Mouse (Mus musculus): ENCODE results near the gene Mogs. TPM values are rescaled to one million over a fixed set of nuclear protein-coding genes. Genes with fewer than 3 reads are reported as not detected.

Gene Mogs
- total RNA-seq, 2 experiments from 2014 or later, result 38.2 to 57.2 TPM

DNA sequence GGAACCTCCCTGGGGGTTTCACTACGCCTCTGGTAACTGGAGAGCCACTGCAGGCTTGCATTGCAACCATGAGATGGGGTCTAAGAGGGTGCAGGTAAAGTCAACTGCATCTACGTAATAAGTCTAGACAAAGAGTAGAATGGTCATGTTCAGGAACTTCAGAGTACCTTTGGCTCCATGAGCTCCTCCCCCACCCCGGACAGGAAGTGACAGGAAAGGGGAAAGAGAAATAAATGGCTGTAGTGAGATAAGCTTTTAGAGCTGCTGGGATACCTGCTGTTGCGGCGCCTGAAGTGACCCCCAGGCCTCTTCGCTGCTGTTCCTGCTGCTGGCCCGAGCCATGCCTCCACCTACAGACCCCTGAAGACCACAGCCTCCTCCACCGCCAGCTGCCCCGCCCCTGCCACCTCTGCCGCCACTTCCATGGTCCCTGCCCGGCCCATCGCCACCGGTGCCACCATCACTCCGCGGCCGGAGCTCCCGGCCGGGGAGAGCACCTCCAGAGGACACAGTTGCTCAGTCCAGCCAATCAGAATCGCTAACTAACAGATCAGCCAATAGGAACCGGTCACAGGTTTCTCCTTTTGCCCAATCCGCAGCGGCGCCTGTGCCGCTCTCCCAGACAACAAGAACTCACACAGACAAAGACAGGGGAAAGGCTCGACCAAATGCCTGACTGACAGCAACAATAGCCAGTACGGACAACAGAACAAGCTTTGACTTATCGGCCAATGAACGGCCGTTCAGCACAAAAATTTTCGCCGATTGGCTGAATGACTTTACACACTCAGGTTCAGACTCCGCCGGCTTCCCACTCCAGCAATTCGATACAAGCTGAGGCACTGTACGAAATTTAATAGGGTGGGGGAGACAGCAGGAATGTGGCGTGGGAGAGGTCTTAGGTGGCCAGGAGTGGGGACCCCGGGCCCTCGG is 5.9 kb downstream of the Mogs start, which contains the start of gene Wbp1:
Wbp1 (minus strand) TSS at position 630 of the 933 bp plus-strand sequence.
- peak; percentile 77 to 85 for DNase-seq (ENCODE audit: low spot score in 2 of 2)

DNA sequence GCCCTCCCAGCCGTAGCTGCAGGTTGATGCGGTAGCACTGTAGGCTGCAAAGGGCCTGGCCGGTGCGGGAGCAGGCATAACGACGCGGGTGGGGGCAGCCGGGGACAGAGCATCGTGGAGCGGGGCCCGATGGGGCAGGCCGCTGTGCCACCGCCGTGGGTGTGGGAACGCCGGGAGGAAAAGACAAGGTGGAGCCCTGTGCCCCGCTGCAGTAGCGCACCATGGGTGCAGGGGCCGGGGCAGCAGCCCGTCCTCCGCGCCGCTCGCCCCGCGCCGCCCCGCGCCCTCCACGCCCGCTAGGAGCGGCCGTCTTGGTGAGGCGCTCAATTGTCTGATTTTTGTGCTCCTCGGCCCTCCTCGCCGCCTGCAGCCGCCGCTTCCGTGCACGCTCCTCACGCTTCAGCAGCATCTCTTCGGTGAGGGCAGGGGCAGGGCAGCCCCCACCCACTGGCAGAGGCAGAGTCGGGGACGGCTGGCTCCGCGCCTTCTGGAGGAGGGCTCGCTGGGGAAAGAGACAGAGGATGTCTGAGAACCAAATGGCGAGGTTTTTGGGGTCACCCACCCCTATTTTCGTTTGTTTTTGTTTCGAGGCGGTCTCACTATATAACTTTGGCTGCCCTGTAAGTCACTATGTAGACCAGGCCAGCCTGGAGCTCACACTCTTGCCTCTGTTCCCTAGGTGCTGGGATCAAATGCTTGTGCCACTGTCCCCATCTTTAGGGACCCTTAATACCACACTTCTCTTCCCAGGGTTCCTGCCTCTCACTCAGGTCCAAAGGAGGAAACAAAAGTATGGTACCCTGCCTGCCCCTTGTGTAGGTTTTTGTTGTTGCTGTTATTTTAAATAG is 6.8 kb downstream of the Mogs start:
- DNase-seq (ENCODE audit: low spot score in 2 of 2), result peak in 1 of 2 experiments; percentile 54

DNA sequence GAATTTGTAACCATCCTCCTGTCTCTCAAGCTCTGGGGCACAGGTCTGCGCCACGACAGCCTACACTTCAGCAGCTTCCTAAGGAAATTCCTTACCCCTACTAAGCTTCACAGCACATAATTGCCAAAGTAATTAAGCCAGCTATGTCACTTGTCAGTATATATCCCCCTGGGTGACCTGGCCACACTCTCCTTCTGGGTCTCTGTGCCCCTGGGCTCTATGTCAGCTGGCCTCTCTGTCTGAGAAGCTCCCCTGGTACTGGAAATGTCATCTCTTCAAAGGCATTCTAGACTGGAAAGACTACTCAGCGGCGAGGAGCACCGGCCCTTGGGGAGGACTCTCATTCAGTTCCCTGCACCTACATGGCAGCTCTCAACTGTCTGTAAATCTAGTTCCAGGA is 7.7 kb downstream of the Mogs start:
- DNase-seq (ENCODE audit: low spot score in 2 of 2), result no peak

DNA sequence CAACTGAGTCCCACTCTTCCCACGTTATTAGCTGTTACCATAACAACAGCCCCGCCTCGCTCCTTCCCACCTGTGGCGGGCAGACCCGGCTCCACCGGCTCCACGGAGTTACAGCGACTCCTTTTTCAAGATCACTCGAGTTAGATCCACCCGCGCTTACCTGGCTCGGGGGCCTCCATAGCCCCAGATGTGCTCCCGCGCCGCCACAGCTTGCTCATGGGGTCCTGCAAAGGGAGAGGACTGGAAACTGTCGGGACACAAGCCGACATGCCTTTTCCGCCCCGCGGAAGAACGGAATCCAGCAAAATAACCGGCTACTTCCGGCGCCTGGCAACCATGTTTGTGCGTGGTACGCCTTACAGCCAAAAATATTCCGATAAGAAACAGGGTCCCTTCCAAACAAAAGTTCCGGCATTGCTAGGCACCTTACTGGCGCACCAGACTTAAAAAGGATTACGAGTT is 9.6 kb downstream of the Mogs start:
- DNase-seq (ENCODE audit: low spot score in 2 of 2), result peak; percentile 81 to 88

DNA sequence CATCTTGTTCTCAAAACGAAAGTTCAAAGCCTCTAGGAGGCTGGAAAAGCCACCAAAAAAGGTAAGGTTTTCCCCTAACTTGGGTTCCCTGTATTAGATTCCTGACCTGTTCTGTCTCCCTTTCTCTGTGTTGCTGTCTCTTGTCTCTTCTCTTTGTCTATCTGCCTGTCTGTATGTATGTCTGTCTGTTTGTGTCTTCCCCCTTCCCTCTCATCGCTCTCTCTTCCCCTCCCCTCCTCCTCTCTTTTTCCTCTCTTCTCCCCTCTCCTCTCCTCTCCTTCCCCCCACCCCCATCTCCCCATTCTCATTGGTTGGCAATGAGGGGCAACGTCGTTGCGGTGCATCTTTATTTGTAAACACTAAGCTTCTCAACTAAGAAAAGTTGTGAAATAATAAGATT is 10.0 kb downstream of the Mogs start, which contains the start of gene Ino80b:
Ino80b (minus strand) TSS at position 101 of the 400 bp plus-strand sequence.
- DNase-seq (ENCODE audit: low spot score in 2 of 2), result no peak

DNA sequence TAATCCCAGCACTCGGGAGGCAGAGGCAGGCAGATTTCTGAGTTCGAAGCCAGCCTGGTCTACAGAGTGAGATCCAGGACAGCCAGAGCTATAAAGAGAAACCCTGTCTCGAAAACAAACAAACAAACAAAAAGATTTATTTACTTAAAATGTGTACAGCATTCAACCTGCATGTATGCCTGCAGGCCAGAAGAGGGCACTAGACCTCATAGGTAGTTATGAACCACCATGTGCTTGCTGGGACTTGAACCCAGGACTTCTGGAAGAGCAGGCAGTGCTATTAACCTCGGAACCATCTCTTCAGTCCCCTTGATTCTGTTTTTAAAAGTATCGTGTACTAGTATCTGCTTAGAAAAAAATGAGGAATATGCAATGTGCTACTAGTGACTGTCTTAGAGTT is 12.1 kb downstream of the Mogs start:
- DNase-seq (ENCODE audit: low spot score in 2 of 2), result no peak

DNA sequence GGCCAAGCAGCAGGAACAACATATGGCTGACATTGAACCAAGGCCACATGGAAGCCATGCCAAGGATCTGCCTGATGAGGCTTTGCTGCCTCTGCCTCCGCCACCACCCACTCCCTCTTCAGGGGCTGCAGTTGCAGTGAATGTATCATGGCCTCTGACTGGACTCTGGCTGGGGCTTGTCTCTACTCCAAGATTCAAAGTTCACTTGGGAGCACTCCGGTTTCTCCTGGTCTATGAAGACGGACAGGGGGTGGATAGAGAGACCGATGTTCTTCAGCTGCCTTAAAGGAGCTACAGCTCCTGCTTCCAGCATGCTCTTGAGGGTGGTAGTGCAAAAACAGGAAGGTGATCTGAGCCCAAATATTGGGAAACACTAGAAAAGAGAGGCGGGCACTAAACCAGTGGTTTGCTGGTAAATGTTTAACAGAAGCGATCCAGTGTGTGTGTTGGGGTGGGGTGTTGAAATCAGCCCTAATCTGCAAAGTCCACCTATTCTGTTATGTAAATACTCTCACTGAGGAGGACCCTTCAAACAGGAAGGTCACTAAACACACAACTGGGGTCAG is 16.3 kb downstream of the Mogs start:
- no peak for DNase-seq (ENCODE audit: low spot score in 2 of 2)

DNA sequence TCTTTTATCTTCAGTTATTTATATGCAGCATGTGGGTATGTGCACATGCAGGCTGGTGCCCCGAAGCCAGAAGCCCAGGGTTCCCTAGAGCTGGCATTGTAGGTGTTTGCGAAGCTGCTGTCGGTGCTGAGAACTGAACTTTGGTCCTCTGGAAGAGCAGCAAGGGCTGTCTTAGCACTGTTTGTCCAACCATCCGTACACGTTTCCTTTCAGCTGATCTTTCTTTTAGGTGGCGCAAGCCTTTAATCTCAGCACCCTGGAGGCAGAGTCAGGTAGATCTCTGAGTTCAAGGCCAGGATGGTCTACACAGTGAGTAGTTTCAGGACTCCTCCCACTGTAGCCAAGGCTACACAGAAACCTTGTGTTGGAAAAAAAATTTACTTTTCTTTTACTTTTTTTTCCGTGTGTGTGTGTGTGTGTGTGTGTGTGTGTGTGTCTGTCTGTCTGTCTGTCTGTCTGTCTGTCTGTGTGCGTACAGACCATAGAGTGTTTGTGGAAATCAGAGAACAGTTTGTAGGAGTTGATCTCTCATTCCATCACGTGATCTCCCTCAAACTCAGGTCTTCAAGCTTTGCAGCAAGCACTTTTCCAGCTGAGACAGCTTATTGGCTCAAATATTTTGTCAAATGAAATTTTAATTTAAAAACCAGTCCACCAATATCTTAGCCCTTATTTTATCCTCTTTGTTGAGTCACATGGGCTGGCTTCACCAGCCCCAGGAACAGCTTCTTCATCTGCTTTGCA is 17.1 kb downstream of the Mogs start:
- DNase-seq (ENCODE audit: low spot score in 2 of 2), result no peak

DNA sequence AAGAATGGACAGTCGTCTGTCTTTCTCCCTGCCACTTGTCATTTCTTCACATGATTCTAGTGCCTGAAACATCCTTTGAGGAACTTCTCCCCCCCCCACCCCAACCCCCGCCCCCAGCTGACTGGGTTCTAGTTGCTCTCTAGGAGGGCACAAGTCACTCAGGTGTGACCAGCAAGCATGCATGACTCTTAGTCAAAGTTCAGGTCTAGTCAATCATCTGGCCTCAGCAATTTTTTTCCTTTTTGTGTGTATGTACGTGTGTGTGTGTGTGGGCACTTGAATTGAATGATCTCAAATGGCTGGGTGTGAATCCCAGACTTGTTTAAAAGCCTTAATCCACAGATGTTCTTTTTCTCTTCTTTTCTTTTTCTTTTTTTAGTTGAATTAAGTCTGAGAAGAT is 18.9 kb downstream of the Mogs start:
- DNase-seq (ENCODE audit: low spot score in 2 of 2), result no peak

DNA sequence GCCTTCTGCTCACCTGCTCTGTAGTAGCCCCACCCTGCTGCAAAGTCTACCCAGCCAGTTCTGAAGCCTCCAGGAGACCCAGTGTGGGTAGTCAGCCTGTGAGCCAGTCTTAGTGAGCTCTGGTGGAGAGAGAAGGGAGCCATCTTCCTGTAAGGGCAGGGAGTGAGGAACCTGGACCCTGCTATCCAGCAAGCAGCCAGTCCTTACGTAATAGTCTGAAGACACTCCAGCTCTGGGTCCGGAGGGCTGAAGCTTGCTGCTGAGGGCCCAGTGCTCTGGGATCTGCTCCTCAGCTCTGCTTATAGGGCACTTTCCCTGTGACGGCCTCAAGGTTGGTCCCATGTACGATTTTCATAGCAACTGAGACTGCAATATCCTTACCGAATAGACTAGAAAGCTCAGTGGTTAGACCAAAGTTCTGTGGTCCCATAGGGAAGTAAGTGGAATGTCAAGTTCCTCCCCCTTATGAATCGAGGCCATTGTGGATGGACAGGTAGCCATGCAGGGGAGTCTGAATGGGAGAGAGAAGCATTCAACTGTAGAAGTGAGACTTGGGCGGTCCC is 19.7 kb downstream of the Mogs start, which contains the start of gene Rtkn:
Rtkn (plus strand) TSS at position 513 of the 563 bp plus-strand sequence.
- DNase-seq (ENCODE audit: low spot score in 2 of 2), result no peak

DNA sequence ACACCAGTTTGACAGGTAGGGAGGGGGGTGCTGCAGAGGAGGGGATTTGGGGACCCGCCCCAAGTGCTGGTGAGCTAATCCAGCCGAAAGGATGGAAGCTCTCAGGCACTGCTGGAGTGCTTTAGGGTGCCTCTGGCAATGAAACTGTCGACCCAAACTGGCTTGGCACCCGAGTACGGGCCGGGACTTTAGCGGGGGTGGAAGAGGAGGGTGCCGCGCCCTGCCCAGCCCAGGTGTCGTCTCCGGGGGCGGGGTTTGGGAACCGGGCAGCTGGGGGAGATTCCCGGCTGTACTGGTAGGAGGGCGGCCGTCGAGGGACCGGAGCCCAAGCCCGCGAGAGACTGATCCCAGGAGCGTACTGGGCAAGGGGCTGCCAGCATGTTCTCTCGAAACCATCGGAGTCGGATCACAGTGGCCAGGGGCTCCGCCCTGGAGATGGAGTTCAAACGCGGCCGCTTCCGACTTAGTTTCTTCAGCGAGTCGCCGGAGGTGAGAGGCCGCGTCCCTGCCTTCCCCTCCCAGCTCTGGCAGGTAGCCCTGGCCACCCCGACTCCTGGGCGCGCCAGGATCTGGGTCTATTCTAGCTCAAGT is 20.4 kb downstream of the Mogs start:
- no peak for DNase-seq (ENCODE audit: low spot score in 2 of 2)

DNA sequence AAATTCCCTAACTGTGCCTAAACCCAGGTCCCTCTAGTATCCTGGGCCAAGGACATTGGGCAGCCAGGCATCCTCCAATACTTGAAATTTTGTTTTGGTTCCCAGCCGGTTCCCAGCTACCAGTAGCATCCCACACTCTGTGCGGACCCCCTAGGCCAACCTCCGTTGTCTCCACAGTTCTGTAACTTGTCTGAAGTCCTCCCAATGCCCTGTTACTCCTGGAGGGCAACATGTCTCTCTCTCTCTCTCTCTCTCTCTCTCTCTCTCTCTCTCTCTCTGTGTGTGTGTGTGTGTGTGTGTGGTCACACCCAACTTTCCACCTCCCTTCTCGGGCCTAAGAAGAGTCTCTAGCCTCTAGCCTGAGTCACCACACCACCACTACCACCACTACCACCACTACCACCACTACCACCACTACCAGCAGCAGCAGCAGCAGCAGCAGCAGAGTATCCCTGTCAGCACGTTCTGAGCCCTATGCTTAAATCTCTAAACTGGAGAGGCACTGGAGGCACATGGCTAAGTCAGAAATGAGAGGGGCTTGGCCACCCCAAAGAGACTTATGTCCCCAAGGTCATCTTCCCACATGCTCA is 21.1 kb downstream of the Mogs start:
- DNase-seq (ENCODE audit: low spot score in 2 of 2), result no peak

DNA sequence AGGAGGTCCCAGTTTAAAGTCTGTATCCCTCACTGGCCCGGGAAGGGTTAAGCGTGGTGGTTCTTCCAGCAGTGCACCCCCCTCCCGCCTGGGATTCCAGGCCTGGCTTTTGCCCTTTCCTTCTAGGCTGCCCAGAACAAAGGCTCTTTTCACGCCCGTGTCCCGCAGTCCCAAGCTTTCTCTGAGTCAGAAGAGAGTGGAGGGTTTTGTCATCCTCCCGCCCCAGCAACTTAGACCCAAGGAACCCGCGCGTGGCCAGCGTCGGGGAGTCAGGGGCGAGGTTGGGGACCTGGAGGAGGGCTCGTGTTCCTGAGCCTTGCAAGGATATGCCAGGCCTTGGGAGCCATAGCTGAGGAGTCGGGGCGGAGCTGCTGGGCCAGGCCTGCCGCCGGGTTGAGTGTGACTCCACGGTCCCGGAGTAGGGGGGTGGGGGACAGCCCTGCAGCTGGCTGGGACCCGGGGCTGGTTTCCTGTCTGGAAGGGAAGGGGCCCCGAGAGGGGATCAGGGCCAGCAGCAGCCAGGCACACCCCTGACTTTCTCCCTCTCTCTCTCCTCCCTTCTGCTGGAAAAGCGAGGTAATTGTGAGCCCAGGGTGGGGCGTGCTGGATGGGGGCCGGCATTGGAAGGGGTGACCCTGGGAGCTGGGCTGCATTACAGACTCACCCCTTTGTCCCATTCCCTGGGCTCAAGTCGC is 21.7 kb downstream of the Mogs start:
- peak; percentile 61 to 65 for DNase-seq (ENCODE audit: low spot score in 2 of 2)

DNA sequence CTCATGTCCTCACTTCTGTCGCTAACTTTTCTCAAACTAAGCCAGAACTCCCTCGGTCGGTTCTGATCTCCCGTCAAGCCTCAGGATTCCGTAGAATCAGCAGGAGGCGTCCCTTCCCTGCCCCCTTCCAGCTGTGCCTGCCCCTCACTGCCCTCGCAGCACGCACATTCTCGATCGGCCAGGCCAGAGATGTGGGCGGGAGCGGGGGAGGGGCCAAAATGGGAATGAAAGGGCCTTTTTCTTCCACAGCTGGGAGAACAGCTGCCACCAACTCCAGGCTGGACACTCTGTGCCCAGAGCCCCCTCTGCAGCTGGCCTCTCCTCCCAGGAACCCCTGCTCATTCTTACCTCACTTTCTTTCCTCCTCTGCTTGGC is 22.3 kb downstream of the Mogs start:
- DNase-seq (ENCODE audit: low spot score in 2 of 2), result peak; percentile 84 to 88

DNA sequence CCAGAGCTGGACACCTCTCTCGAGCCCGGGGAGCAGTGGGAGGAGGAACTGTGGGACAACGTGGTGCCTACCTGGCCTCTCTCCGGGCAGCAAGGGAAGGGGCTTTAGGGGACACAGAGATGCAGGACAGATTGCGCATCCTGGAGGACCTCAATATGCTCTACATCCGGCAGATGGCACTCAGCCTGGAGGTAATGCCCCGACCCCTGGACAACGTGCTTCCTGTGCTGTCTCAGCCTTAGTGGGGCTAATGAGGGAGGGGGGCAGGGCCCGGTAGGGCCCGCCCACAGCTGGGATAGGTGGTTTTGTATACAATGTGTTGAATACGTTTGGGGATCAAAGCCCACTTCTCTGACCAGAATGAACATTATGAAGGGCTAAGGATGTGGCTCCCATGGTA is 22.8 kb downstream of the Mogs start:
- DNase-seq (ENCODE audit: low spot score in 2 of 2), result no peak

DNA sequence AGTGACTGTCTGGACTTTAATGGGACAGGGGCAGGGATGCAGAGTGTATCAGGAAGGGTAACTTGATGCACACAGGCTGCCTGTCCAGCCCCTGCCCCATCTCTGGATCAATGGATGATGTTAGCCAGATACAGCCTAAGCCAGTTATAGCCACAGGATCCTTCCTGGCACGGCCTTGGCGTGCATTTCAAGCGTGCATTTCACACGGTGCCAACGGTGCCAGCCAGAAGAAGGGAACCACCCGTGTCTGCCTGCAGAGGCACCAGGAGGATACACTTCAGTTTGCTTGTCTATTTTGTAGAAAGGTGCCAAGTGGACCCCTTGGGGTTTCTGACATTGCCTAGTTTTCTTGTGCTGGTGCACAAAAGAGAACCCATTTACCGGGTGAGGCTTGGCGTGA is 24.7 kb downstream of the Mogs start:
- no peak for DNase-seq (ENCODE audit: low spot score in 2 of 2)

DNA sequence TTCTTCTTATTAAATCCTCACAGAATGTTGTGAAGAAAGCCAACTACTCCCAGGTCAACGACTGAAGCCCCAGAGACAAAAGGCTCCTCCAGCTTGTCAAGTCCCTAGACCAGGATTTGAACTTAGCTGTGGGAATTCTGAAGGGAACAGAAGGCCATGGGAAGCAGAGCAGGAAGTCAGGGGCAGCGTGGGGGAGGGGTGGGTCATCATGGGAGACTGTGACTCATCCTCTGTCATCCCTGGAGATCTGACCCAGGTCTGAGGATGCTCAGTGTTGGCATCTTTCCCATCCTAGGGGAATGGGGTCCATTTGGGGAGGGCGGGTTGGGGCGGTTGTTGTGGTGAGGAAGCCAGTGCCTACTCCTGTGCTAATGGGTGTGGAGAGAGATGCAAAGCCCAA is 26.3 kb downstream of the Mogs start:
- no peak for DNase-seq (ENCODE audit: low spot score in 2 of 2)

DNA sequence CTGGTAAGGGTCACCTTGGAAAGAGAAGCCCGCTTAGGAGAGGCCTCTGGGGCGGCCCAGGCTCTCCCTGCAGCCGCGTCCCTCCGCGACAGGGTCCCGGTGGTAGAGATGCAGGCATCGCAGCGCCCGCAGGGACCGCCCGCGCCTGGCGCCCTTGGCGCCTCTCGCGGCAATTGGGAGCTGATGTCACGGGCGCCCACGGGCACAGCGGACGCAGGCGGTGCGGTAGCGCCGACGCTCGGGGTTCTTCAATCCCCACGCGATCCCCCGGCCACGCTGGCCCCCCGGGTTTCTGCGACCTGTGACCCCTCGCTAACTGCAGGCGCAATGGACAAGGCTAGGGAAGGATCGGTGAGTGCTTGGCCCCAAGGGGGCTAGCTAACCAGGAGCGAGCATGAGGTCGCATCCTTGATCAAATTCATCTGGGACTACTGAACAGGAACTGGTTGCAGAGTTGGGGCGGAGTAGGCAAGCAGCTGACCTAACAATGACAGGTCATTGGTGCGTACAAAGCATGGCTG is 27.0 kb downstream of the Mogs start:
- no peak for DNase-seq (ENCODE audit: low spot score in 2 of 2)

DNA sequence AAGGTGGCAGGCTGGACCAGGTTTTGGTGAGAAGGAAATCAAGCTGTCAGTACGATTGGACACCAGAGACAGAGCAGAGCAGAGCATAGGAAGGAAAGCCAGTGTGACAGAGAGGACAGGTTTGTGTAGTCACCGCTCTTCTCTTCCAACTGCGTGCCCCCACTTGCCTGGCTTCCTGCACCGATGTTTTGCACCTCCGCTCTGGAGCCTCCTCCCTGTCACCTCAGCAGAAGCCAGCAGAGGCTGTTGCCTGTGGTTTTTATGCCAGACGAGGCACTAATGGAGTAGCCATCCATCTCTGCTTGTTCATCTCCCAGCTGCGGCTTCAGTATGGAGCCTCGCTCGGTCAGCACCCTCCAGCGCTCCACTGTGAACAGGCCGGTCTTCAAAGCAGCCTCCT is 27.6 kb downstream of the Mogs start:
- DNase-seq (ENCODE audit: low spot score in 2 of 2), result no peak

All from adrenal gland, adult 18-20 months (tissue).